Mouse (Mus musculus) liver, adult (tissue): ENCODE data around the gene Ubox5.

Source experiments
- GATA4 ChIP-seq: IDR thresholded peaks from 2 replicates; pipeline ENCODE4 v1.6.1; 2014; ENCODE audit warnings: mild to moderate bottlenecking, low read length; ENCODE audit not compliant: insufficient replicate concordance

Ubox5 gene

GRCm38 (mm10) chr2:130568921-130569320 lies 60.9 kb downstream of the Ubox5 start:
- no peak for TF ChIP-seq GATA4

- TF ChIP-seq GATA4 = no peak
Observed at GRCm38 (mm10) chr2:130564983-130565382, 64.9 kb downstream of the Ubox5 start.

GRCm38 (mm10) chr2:130564063-130564462 lies 65.8 kb downstream of the Ubox5 start:
- TF ChIP-seq GATA4 = no peak

GRCm38 (mm10) chr2:130563212-130564055 lies 66.4 kb downstream of the Ubox5 start, which contains the start of gene Mrps26:
TSS of gene Mrps26 (plus strand) at chr2:130563742.
- no peak for TF ChIP-seq GATA4

GRCm38 (mm10) chr2:130558015-130558414 lies 71.8 kb downstream of the Ubox5 start:
- no peak for TF ChIP-seq GATA4

- no peak for TF ChIP-seq GATA4
Observed at GRCm38 (mm10) chr2:130557462-130557861, 72.4 kb downstream of the Ubox5 start.

- TF ChIP-seq GATA4 = no peak
Observed at GRCm38 (mm10) chr2:130556292-130556691, 73.5 kb downstream of the Ubox5 start.

GRCm38 (mm10) chr2:130554841-130555240 lies 75.0 kb downstream of the Ubox5 start:
- no peak for TF ChIP-seq GATA4

- TF ChIP-seq GATA4 = no peak
Observed at GRCm38 (mm10) chr2:130546957-130547356, 82.9 kb downstream of the Ubox5 start.

GRCm38 (mm10) chr2:130540266-130540665 lies 89.6 kb downstream of the Ubox5 start:
- no peak for TF ChIP-seq GATA4
